Mouse (Mus musculus): ENCODE measurements around the gene Rtcb. TPM values are rescaled to one million over a fixed set of nuclear protein-coding genes. Genes with fewer than 3 reads are reported as not detected.
A peak's percentile ranks its signal among the peaks of the same experiment; 100 is the strongest.

Gene Rtcb
- total RNA-seq, 2 experiments from 2014 or later: 105 TPM

- intact Hi-C loops (cut with DNase I): loop anchor here (5.0 kb wide), 1 partner anchor 749 kb away; no protein-coding TSS in a partner anchor
- DNase-seq (ENCODE audit: extremely low spot score in 1 of 2, low spot score in 2 of 2): no peak
Measured at GRCm38 (mm10) chr10:85953401-85953800, 4.2 kb downstream of the Rtcb start.

GRCm38 (mm10) chr10:85951765-85952443, 5.7 kb downstream of the Rtcb start:
- DNase-seq (ENCODE audit: extremely low spot score in 1 of 2, low spot score in 2 of 2): no peak
- intact Hi-C loops (cut with DNase I): loop anchor here (5.0 kb wide), 1 partner anchor 750 kb away; no protein-coding TSS in a partner anchor

DNA sequence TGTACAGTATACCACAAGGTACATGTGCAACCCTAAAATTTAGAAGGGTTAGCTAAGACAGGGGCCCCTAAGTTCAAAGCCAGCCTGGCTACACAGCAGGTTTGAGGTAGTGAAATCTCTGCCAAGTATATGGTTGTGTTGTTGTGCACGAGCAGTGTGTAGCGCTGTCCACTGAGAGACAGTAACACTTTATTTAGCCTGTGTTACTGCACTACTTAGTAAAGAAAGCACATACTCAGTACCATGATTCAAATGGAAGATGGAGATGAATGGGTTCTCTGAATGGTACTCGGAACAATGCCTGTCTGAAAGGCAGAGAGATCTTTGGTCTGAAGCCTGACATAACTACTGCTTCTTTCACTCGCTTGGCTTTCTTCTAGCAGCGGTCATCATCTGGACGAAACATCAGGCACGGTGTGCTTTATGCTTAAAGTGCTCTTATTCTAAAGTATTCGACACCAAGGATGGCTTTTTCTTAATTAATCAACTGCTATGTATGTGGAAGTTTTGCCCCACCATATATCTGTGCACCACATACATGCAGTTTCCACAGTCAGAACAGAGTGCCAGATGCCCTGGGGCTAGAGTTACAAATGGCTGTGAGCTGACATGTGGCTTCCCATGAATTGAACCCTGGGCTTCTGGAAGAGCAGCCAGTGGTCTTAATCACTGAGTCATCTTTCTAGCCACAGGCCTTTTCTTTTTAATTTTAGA, 9.0 kb downstream of the Rtcb start:
- intact Hi-C loops (cut with DNase I): no loop called here

GRCm38 (mm10) chr10:85936280-85936965, 21.2 kb downstream of the Rtcb start:
- intact Hi-C loops (cut with DNase I): no loop called here
- DNase-seq (ENCODE audit: extremely low spot score in 1 of 2, low spot score in 2 of 2): no peak

More for the DNA sequence above, 9.0 kb downstream of the Rtcb start:
- DNase-seq (ENCODE audit: extremely low spot score in 1 of 2, low spot score in 2 of 2): no peak

GRCm38 (mm10) chr10:85929962-85930361, 27.7 kb downstream of the Rtcb start:
- no peak for DNase-seq (ENCODE audit: extremely low spot score in 1 of 2, low spot score in 2 of 2)
- intact Hi-C loops (cut with DNase I): no loop called here

- no peak for DNase-seq (ENCODE audit: extremely low spot score in 1 of 2, low spot score in 2 of 2)
- intact Hi-C loops (cut with DNase I): no loop called here
Measured at GRCm38 (mm10) chr10:85929208-85929591, 28.4 kb downstream of the Rtcb start.

DNA sequence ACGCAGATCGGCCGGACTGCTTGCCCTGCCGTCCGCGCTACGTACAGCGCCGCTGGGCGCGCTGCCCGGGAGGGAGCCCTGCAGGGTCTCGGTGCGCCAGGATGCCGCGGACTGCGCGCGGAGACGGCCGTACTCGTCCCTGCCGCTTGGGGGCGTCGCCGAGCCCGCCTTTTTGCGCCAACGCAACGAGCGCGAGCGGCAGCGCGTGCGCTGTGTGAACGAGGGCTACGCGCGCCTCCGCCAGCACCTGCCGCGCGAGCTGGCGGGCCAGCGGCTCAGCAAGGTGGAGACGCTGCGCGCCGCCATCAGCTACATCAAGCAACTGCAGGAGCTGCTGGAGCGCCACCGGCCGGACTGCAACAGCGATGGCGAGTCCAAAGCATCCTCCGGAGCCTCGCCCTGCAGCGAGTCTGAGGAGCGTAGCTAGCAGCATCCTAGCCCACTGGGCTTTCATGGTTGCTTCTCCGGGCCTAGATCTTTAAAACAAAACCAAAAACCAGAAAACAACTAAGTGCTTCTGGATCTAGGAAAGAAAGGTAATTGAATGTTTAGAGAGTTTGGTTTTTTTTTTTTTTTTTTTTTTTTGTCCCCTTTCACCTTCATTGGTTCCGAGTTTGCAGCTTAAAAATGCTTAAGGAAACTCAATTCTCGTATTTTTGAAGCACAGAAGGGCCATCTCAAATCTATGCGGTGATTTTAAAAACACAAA, 29.0 kb downstream of the Rtcb start:
- DNase-seq (ENCODE audit: extremely low spot score in 1 of 2, low spot score in 2 of 2): peak; percentile 52 to 78
- intact Hi-C loops (cut with DNase I): no loop called here

DNA sequence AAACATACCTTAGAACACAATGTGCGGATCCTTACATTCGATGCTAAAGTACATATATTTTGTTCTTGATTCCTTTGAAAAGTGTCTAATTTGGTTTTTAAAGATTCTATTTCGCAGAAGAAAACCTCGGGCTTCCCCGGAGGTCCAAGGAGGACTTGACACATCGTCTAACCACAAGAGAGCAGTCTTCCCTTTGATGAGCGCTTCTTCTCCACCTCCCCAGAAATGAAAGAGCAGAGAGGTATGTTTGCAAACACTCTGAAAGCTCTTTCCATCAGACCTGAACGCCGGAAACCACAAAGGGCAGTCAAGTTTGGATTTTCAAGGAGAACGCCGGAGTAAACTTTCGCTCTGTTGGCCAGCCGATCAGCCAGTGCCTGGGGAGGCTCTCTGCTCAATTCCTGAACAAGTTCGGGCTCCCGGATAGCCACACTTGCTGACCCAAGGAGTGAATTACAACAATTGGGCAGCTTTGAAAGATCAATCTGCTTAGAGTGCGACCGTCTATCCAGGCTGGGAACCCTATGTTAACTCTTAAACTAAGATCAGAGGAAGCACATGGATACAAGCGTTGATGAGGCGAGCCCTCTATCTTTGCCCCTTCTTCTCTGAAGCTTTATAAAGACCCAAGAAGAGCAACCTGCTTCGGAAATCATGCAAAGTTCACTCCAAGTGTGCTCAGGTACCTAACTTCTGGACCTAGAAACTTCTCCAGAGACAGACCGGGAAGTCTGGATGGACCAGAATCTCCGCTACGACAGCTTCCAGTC, 29.8 kb downstream of the Rtcb start, which contains the start of gene Ascl4:
Gene Ascl4, plus strand, starts transcription at position 6 of the 770 bp plus-strand sequence.
- no peak for DNase-seq (ENCODE audit: extremely low spot score in 1 of 2, low spot score in 2 of 2)
- intact Hi-C loops (cut with DNase I): no loop called here

GRCm38 (mm10) chr10:85916498-85917309, 40.9 kb downstream of the Rtcb start, which contains the start of gene Prdm4:
Gene Prdm4 (minus strand): TSS chr10:85917142.
- DNase-seq (ENCODE audit: extremely low spot score in 1 of 2, low spot score in 2 of 2): peak; percentile 97 to 98
- intact Hi-C loops (cut with DNase I): no loop called here

Other genes with a start within 250 kb of the Rtcb start
- gene Pwp1, start 128.3 kb downstream of the Rtcb start, total RNA-seq (2021): 10 to 100 TPM; 20.0 to 20.6 TPM
- gene Prdm4, start 40.7 kb downstream of the Rtcb start, total RNA-seq (2021): 10 to 100 TPM; 33.8 to 38.8 TPM
- gene Ascl4, start 30.1 kb downstream of the Rtcb start, total RNA-seq (2021): under 1 TPM; 0.22 to 0.26 TPM
- gene Bpifc, start 54.1 kb upstream of the Rtcb start, total RNA-seq (2021): not detected
- gene Fbxo7, start 64.1 kb upstream of the Rtcb start, total RNA-seq (2021): 10 to 100 TPM; 17.7 to 23.8 TPM

Measured in left cerebral cortex, postnatal 10 days (tissue).